In the genomic region with DNA sequence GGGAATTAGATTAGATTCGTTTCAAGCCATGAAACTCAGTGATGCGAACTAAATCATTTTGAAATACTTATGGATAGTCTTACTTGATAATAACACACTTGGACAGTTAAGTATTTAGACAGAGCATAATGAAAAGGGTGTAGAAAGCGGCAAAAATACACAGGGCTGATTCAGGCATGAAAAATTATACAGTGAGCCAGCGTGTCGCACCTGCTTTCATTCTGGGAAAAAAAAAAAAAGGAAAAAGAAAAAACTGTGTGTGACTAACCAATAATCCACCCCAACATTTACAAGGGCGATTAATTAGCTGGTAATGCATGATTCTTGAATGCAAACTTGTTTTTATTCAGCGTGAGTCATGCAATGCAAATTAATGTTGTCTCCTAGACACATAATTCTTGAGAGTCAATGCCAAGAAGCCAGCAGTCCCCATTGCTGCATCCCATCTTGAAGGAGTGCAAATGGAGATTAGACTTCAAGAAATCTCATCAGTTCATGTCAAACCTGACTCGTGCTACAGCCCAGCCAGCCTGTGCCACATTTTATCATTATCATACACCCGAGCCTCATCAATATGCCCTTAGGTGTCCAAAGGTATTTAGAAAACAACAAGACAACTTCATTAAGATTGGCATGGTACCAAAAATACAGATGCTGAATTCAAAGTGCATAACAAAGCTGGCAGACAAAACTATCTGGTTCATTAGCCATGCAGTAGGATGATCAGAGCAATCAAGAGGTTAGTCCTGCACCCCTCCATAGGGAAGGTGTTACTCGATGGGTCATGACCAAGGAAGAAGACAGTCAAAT, we compare ENCODE assay signal across 18 mouse cellular contexts.
A peak's percentile ranks its signal among the peaks of the same experiment; 100 is the strongest.
DNase-seq lines count a peak whose midpoint lies in the region; ATAC-seq and TF ChIP-seq lines count a peak whose summit lies in the region.
"Had no signal": no experiment of that assay in that cellular context is flagged by ENCODE, and none has a peak within 500 bp of the region (broad histone marks: within the 10 kb centered on the region; RNA-seq: fewer than 3 reads in every experiment).

No protein-coding gene starts in this region.

- no peak for TF ChIP-seq CTCF in hindbrain, postnatal 0 days (IDR thresholded peaks at IDR 0.05; ENCODE audit: low read depth)

- DNase-seq in forebrain, embryonic 11.5 days (ENCODE audit: low spot score), result no peak
- peak; percentile 6 to 10 for DNase-seq in right cerebral cortex, adult 2 months (ENCODE audit: low spot score in 2 of 2)
- DNase-seq in right cerebral cortex, postnatal 14 days, result no peak
- DNase-seq in hindbrain, postnatal 0 days (ENCODE audit: low spot score), result peak; percentile 61
- DNase-seq in retina, postnatal 1 day, result peak; percentile 59
- no peak for DNase-seq in heart, embryonic 10.5 days (ENCODE audit: low spot score)
- no peak for DNase-seq in embryo, embryonic 10 days (ENCODE audit: low spot score)
- DNase-seq: B cell, adult 2 months; cerebellum, adult 11-12 months; heart, adult 2 months; kidney, postnatal 14 days; liver, embryonic 13.5 days; spleen, adult 18-20 months had no signal

- peaks cover 9% of the 10 kb centered on the region; the same call in 1 of the 2 replicates for H3K4me1 ChIP-seq in forebrain, embryonic 13.5 days
- H3K4me1 ChIP-seq in forebrain, embryonic 11.5 days (replicated peaks; ENCODE audit: control insufficient read depth, insufficient read depth, low read length), result no peaks in the 10 kb centered on the region
- H3K4me1 ChIP-seq in hindbrain, postnatal 0 days (ENCODE audit: insufficient read depth, low read length), result no peaks in the 10 kb centered on the region; the same call in 1 of the 2 replicates
- H3K4me1 ChIP-seq in heart, embryonic 10.5 days, result no peaks in the 10 kb centered on the region
- H3K4me1 ChIP-seq: liver, embryonic 13.5 days; megakaryocyte, embryonic 14.5 days; stomach, embryonic 15.5 days had no signal

- H3K4me2 ChIP-seq in forebrain, embryonic 13.5 days, result no peak overlapping the region
- no peak overlapping the region for H3K4me2 ChIP-seq in forebrain, embryonic 11.5 days (ENCODE audit: low read depth, low read length, severe bottlenecking)
- H3K4me2 ChIP-seq in hindbrain, postnatal 0 days (ENCODE audit: low read depth, low read length), result no peak overlapping the region
- H3K4me2 ChIP-seq: liver, embryonic 13.5 days; stomach, embryonic 15.5 days had no signal

- H3K36me3 ChIP-seq in forebrain, embryonic 13.5 days (ENCODE audit: poor library complexity, severe bottlenecking), result no peaks in the 10 kb centered on the region
- H3K36me3 ChIP-seq in forebrain, embryonic 11.5 days (ENCODE audit: control insufficient read depth, insufficient read depth, low read length), result no peaks in the 10 kb centered on the region
- no peaks in the 10 kb centered on the region for H3K36me3 ChIP-seq in hindbrain, postnatal 0 days (ENCODE audit: insufficient read depth, low read length)
- no peaks in the 10 kb centered on the region for H3K36me3 ChIP-seq in heart, embryonic 10.5 days
- H3K36me3 ChIP-seq: liver, embryonic 13.5 days; stomach, embryonic 15.5 days had no signal

- H3K27me3 ChIP-seq in forebrain, embryonic 13.5 days, result no peaks in the 10 kb centered on the region
- H3K27me3 ChIP-seq in forebrain, embryonic 11.5 days (ENCODE audit: control insufficient read depth, insufficient read depth, low read length), result no peaks in the 10 kb centered on the region
- H3K27me3 ChIP-seq in hindbrain, postnatal 0 days (ENCODE audit: insufficient read depth, low read length), result no peaks in the 10 kb centered on the region
- no peaks in the 10 kb centered on the region for H3K27me3 ChIP-seq in heart, embryonic 10.5 days (ENCODE audit: insufficient read depth, poor library complexity, severe bottlenecking)
- H3K27me3 ChIP-seq: liver, embryonic 13.5 days; megakaryocyte, embryonic 14.5 days; stomach, embryonic 15.5 days had no signal

- peak; percentile 93 for ATAC-seq in forebrain, embryonic 13.5 days
- no peak for ATAC-seq in forebrain, embryonic 11.5 days (replicated peaks; ENCODE audit: low FRiP score)
- ATAC-seq in hindbrain, postnatal 0 days, result peak; percentile 81
- ATAC-seq: inflammation-experienced regulatory T-cells, adult 6 months; lung, postnatal 0 days had no signal

- WGBS in forebrain, embryonic 13.5 days, result 37% methylated on average over 10 of the region's 10 CpGs
- WGBS in forebrain, embryonic 11.5 days, result 79% methylated on average over 10 of the region's 10 CpGs
- 33% methylated on average over 10 of the region's 10 CpGs for WGBS in hindbrain, postnatal 0 days
- WGBS in heart, embryonic 10.5 days, result 83% methylated on average over 10 of the region's 10 CpGs

- no peak overlapping the region for H3K4me3 ChIP-seq in forebrain, embryonic 13.5 days
- no peak overlapping the region for H3K4me3 ChIP-seq in forebrain, embryonic 11.5 days (ENCODE audit: low read depth, low read length)
- H3K4me3 ChIP-seq in hindbrain, postnatal 0 days (ENCODE audit: low read length), result no peak overlapping the region
- no peak overlapping the region for H3K4me3 ChIP-seq in heart, embryonic 10.5 days
- H3K4me3 ChIP-seq: heart, adult 2 months; liver, embryonic 13.5 days; megakaryocyte, embryonic 14.5 days; stomach, embryonic 15.5 days had no signal

- H3K9me3 ChIP-seq in forebrain, embryonic 13.5 days (replicated peaks), result no peaks in the 10 kb centered on the region
- H3K9me3 ChIP-seq in forebrain, embryonic 11.5 days (ENCODE audit: control insufficient read depth, low read length), result no peaks in the 10 kb centered on the region
- no peaks in the 10 kb centered on the region for H3K9me3 ChIP-seq in hindbrain, postnatal 0 days (ENCODE audit: low read length)
- no peaks in the 10 kb centered on the region for H3K9me3 ChIP-seq in heart, embryonic 10.5 days
- H3K9me3 ChIP-seq: liver, embryonic 13.5 days; megakaryocyte, embryonic 14.5 days; stomach, embryonic 15.5 days had no signal

- 0 out of 2 replicates have a peak overlapping the region, but pooled peaks have one; percentile 10 for H3K27ac ChIP-seq in forebrain, embryonic 13.5 days
- no peak overlapping the region for H3K27ac ChIP-seq in forebrain, embryonic 11.5 days (ENCODE audit: low read depth, low read length)
- H3K27ac ChIP-seq in hindbrain, postnatal 0 days, result no peak overlapping the region
- no peak overlapping the region for H3K27ac ChIP-seq in heart, embryonic 10.5 days
- H3K27ac ChIP-seq: heart, adult 2 months; liver, embryonic 13.5 days; stomach, embryonic 15.5 days had no signal

- no peak overlapping the region for H3K9ac ChIP-seq in forebrain, embryonic 13.5 days
- H3K9ac ChIP-seq in forebrain, embryonic 11.5 days (ENCODE audit: low read length), result no peak overlapping the region
- no peak overlapping the region for H3K9ac ChIP-seq in hindbrain, postnatal 0 days (replicated peaks; ENCODE audit: low read length)
- H3K9ac ChIP-seq: liver, embryonic 13.5 days; stomach, embryonic 15.5 days had no signal

Comparison
In these comparisons a context has a peak if more than half of its experiments do, and no peak if none do; other contexts are left out.
1. DNase-seq: peak in right cerebral cortex, adult 2 months (2 of 2), hindbrain, postnatal 0 days (single experiment) and retina, postnatal 1 day (single experiment); none in forebrain, embryonic 11.5 days (single experiment), right cerebral cortex, postnatal 14 days (single experiment), heart, embryonic 10.5 days (single experiment) and embryo, embryonic 10 days (single experiment).